Mouse (Mus musculus) forebrain, embryonic 12.5 days (tissue): Measurements from ENCODE around the gene Wdr95. TPM values are rescaled to one million over a fixed set of nuclear protein-coding genes. Genes with fewer than 3 reads are reported as not detected.

Experiments used
- ATAC-seq: fragments of 200-750 bp; cut with Nextera tagmentation; 2 replicates; pipeline ENCODE4 v1.8.0; 2017; ENCODE audit warnings: moderate TSS enrichment; ENCODE audit not compliant: low FRiP score
- H3K27ac ChIP-seq: fragments of 300-500 bp; sonication (generic); 2 replicates; pipeline ENCODE4 v1.5.1; 2016; ENCODE audit warnings: mild to moderate bottlenecking
- H3K27me3 ChIP-seq: fragments of 300-500 bp; sonication (generic); 2 replicates; pipeline ENCODE4 v1.6.1; 2016; ENCODE audit warnings: mild to moderate bottlenecking
- H3K36me3 ChIP-seq: fragments of 300-500 bp; sonication (generic); replicated peaks from 2 replicates; pipeline ENCODE4 v1.6.1; 2016; ENCODE audit warnings: mild to moderate bottlenecking
- H3K4me1 ChIP-seq: fragments of 300-500 bp; sonication (generic); 2 replicates; pipeline ENCODE4 v1.6.1; 2016
- H3K4me2 ChIP-seq: fragments of 300-500 bp; sonication (generic); 2 replicates; pipeline ENCODE4 v1.6.1; 2016; ENCODE audit warnings: mild to moderate bottlenecking, moderate library complexity
- H3K4me3 ChIP-seq: fragments of 300-500 bp; sonication (generic); replicated peaks from 2 replicates; pipeline ENCODE4 v1.5.1; 2016; ENCODE audit warnings: mild to moderate bottlenecking
- H3K9ac ChIP-seq: fragments of 300-500 bp; sonication (generic); 2 replicates; pipeline ENCODE4 v1.6.1; 2016; ENCODE audit warnings: mild to moderate bottlenecking
- H3K9me3 ChIP-seq: fragments of 300-500 bp; sonication (generic); 2 replicates; pipeline ENCODE4 v1.6.1; 2016
- WGBS: fragments of 180-500 bp; shearing (Covaris S2); methylation state at CpG from one replicate; pipeline ENCODE4 v1.1.7; 2016; 5-methylcytosine and 5-hydroxymethylcytosine counted together
- polyA plus RNA-seq: library from polyadenylated mRNA; unstranded; fragments of >200 nt; fragmentation: Nextera tagmentation; extraction: Ambion mirVana; gene quantifications from 2 replicates; pipeline ENCODE4 v1.2.1, GENCODE M21; 2016

Gene Wdr95
- polyA plus RNA-seq, 1 experiment from 2014 or later, result 0.17 TPM

GRCm38 (mm10) chr5:149641277-149641892 lies 112.9 kb downstream of the Wdr95 start:
- Histone ChIP-seq H3K4me1 (peaks cover 3% of the 10 kb centered on the region), H3K36me3 (no peaks in the 10 kb centered on the region), H3K4me2 (no peak overlapping the region), H3K27me3 (no peaks in the 10 kb centered on the region), H3K4me3 (no peak overlapping the region), H3K9me3 (no peaks in the 10 kb centered on the region), H3K9ac (no peak overlapping the region), H3K27ac (no peak overlapping the region)
- 91% methylated on average over 8 of the region's 8 CpGs for WGBS
- no peak for ATAC-seq

DNA sequence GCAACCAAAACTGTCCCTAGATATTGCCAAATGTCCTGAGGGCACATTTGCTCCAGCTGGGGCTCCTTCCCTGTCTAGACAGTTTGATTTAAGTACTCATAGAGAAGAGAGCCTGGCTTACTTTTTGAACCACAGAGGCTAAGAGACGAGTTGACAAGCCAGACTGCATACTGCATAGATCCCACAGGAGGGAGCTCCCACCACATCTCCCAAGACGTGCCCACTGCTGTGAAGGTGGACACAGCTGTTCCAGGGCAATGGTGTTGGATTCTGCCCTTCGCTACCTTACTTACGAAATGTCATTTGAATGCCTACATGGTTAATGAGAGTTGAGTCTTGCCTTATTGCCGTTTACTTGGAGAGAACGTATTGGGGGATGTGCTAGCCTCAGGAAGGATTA lies 113.9 kb downstream of the Wdr95 start:
- 62% methylated on average over 6 of the region's 6 CpGs for WGBS
- H3K9ac ChIP-seq, result no peak overlapping the region

DNA sequence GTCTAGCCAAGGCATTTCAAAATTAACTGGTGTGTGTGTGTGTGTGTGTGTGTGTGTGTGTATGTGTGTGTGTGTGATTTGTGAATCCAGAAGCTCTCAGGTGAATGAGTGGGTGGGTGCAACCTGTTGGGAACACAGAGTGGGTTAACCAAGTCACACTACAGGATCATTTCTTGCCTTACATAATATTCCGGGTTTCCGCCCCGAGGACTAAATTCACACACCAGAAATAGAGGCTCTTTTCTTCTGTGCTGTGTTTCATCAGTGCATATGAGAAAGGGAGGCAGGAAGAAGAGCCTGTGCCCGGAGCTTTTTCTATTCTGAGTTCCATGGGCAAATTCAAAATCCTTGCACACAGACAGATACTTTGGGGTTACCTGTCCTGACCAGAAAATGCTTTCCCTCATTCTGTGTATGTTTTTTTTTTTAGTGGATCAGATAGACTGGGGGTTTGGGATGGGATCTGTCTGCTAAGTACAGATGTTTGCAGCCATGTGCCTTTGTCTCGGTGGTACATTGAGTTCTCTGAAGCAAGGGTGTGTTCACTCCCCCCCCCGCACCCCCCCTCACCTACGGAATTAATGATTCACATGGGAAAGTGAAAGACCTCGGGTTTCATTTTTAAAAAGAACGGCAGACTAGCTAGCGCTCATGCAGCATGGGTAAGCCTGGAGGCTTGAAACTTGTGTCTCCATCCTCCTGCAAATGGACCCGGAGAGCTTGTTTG lies 114.5 kb downstream of the Wdr95 start:
- H3K4me3 ChIP-seq, result no peak overlapping the region
- H3K9me3 ChIP-seq, result no peaks in the 10 kb centered on the region
- no peak overlapping the region for H3K4me2 ChIP-seq
- no peaks in the 10 kb centered on the region for H3K27me3 ChIP-seq
- H3K36me3 ChIP-seq, result no peaks in the 10 kb centered on the region
- no peak for ATAC-seq
- peaks cover 4% of the 10 kb centered on the region for H3K4me1 ChIP-seq
- WGBS, result 88% methylated on average over 11 of the region's 11 CpGs
- H3K9ac ChIP-seq, result no peak overlapping the region
- H3K27ac ChIP-seq, result no peak overlapping the region

More for the DNA sequence above, 113.9 kb downstream of the Wdr95 start:
- H3K9me3 ChIP-seq, result no peaks in the 10 kb centered on the region
- H3K4me3 ChIP-seq, result no peak overlapping the region
- H3K4me1 ChIP-seq, result peaks cover under 1% of the 10 kb centered on the region
- H3K36me3 ChIP-seq, result no peaks in the 10 kb centered on the region
- H3K27ac ChIP-seq, result no peak overlapping the region
- ATAC-seq, result no peak
- H3K27me3 ChIP-seq, result no peaks in the 10 kb centered on the region
- H3K4me2 ChIP-seq, result no peak overlapping the region

DNA sequence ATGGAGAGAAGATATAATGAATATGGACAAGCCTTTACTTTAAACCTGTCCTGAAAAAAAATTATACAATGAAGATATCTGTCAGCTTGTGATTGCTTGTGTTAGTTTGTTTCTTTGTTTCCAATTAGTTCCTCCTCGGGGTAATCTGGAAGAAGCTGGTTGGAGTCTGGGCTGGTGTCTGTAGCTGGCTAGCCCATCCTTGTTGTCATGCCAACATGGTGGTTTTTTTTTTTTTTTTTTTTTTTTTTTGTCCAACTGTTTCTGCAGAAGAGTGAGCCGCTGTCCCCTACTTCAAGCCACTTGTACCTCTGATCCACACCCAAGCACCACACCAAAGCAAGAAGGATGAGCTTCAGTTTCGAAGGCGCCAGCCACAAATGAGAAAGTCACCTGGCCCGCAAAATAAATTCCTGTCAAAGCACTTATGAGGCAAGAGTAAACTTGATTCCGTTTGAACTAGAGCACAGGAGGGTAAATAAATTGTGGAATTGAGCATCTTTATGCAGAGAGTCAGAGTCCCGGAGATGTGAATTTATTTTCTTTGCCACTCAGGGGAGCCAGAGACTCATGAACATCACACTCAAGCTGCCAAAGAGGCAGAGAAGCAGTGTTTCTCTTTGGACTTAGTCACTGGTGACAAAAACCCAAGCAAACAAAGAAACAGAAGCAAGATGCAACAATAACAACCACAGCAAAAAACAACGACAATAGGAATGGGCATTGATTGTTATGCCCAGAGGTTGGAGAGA lies 119.1 kb downstream of the Wdr95 start:
- 79% methylated on average over 8 of the region's 8 CpGs for WGBS
- Histone ChIP-seq H3K9ac (no peak overlapping the region), H3K4me3 (no peak overlapping the region), H3K27me3 (no peaks in the 10 kb centered on the region), H3K4me1 (peaks cover 9% of the 10 kb centered on the region), H3K4me2 (no peak overlapping the region), H3K27ac (no peak overlapping the region), H3K36me3 (no peaks in the 10 kb centered on the region), H3K9me3 (no peaks in the 10 kb centered on the region)
- ATAC-seq, result no peak

DNA sequence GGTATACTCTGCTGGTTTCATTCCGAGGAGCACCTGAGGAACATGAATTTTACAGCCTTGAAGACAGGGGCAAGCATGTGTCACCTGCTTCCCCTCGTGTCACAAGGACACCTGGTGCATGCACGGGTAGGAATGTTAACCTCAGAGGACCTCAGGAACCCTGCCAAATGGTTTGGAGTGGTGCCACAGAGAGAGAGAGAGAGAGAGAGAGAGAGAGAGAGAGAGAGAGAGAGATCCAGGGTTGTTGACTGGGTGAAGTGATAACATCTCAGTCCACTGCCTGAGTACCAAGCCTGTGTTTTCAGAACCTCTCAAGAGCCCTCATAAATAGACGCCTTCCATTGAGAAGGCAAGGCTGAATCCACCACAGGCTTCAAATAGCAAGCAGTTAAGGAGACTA lies 119.7 kb downstream of the Wdr95 start:
- no peaks in the 10 kb centered on the region for H3K27me3 ChIP-seq
- H3K27ac ChIP-seq, result no peak overlapping the region
- H3K36me3 ChIP-seq, result no peaks in the 10 kb centered on the region
- H3K4me2 ChIP-seq, result no peak overlapping the region
- WGBS, result 81% methylated on average over 4 of the region's 4 CpGs
- H3K9me3 ChIP-seq, result no peaks in the 10 kb centered on the region
- peaks cover 9% of the 10 kb centered on the region for H3K4me1 ChIP-seq
- no peak overlapping the region for H3K4me3 ChIP-seq
- no peak for ATAC-seq
- no peak overlapping the region for H3K9ac ChIP-seq

DNA sequence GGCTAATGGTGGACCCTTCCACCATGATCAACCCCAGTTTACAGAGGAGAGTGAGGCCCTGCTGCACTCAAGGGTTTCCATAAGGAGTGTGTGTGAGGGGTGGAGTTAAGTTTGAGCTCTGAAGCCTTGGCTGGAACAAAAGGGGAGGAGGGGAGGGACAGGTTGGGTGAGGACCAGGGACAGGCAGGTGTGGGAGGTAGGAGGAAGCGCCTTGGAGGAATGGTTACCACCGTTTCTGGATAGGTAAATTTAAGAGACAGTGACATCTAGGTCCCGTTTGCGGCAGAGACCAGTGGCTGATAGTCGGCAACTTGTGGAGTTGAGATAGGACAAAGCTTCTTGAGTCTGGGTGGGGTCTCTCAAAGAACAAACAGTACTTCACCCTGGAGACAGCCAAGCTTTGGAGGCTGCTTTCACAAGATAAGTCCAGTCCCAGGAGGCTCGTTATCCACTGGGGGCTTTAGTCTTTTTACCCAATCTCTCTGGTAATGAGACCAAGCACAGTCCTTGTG lies 120.5 kb downstream of the Wdr95 start:
- Histone ChIP-seq H3K36me3 (no peaks in the 10 kb centered on the region), H3K9me3 (no peaks in the 10 kb centered on the region), H3K4me1 (peaks cover 9% of the 10 kb centered on the region), H3K4me2 (no peak overlapping the region), H3K27ac (no peak overlapping the region), H3K9ac (no peak overlapping the region), H3K27me3 (no peaks in the 10 kb centered on the region), H3K4me3 (no peak overlapping the region)
- ATAC-seq, result no peak
- 66% methylated on average over 6 of the region's 6 CpGs for WGBS

DNA sequence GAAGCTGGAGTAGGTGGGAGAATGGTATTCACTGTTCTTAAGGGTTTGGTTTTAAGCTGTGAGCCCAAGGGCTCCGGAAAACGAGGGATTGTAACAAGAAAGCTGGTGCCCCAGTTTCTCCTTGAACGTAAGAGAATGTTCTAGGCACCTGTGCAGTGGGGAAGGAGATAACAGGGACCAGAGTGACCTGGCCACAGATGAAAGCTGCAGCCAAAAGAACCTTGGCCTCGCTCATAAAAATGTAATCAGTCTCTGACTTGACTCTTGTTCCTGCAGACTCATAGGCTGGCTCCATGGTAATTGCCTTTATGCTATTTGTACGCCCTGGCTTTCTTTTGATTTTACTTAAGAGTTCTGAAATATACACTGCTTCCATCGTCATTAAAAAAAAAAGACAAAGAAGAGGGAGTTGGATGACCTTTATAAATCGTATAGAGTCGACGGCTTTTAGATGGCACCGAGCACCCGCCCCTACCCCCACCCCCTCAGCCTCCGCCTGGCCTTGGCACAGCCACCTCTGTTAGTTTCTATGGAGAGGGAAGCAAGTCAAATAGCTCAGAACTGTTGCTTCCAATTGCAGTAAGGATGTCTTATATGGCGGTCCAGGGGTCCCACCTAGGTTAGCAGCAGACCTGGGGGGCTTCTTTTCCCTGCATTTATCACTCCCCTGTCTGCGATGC lies 121.2 kb downstream of the Wdr95 start:
- WGBS, result 77% methylated on average over 14 of the region's 14 CpGs
- no peaks in the 10 kb centered on the region for H3K9me3 ChIP-seq
- no peak for ATAC-seq
- no peaks in the 10 kb centered on the region for H3K27me3 ChIP-seq
- H3K27ac ChIP-seq, result peak overlapping the region; percentile 37; the same call in 1 of the 2 replicates
- no peaks in the 10 kb centered on the region for H3K36me3 ChIP-seq
- H3K4me3 ChIP-seq, result no peak overlapping the region
- no peak overlapping the region for H3K9ac ChIP-seq
- H3K4me1 ChIP-seq, result peaks cover 9% of the 10 kb centered on the region
- H3K4me2 ChIP-seq, result no peak overlapping the region

DNA sequence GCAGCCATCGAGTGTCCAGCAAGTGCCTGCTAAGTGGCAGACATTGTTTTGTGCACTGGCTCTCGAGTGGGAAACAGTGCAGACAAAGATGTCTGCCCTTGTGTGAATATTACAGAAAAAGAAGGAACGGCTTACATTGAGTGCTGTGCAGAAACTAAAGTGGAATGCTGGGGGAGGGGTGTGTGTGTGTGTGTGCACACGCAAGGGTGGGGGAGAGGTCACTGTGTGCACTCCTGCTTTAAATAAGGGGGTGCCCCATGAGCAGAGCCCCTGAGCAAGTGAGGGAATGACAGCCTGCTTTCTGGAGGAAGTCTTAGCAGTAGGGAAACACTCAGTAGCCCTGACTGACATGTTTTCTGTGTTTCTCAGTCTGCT lies 121.7 kb downstream of the Wdr95 start:
- no peak for ATAC-seq
- 54% methylated on average over 4 of the region's 4 CpGs for WGBS
- Histone ChIP-seq H3K4me3 (no peak overlapping the region), H3K9ac (no peak overlapping the region), H3K36me3 (no peaks in the 10 kb centered on the region), H3K4me1 (peaks cover 9% of the 10 kb centered on the region), H3K27ac (peak overlapping the region; percentile 37), H3K27me3 (no peaks in the 10 kb centered on the region), H3K9me3 (no peaks in the 10 kb centered on the region), H3K4me2 (no peak overlapping the region)

GRCm38 (mm10) chr5:149655636-149656035 lies 127.2 kb downstream of the Wdr95 start:
- 93% methylated on average over 9 of the region's 9 CpGs for WGBS
- Histone ChIP-seq H3K4me1 (no peaks in the 10 kb centered on the region; the same call in none of the 2 replicates), H3K9ac (no peak overlapping the region), H3K4me3 (no peak overlapping the region), H3K27me3 (no peaks in the 10 kb centered on the region), H3K36me3 (no peaks in the 10 kb centered on the region), H3K4me2 (no peak overlapping the region), H3K9me3 (no peaks in the 10 kb centered on the region), H3K27ac (no peak overlapping the region)
- ATAC-seq, result no peak

DNA sequence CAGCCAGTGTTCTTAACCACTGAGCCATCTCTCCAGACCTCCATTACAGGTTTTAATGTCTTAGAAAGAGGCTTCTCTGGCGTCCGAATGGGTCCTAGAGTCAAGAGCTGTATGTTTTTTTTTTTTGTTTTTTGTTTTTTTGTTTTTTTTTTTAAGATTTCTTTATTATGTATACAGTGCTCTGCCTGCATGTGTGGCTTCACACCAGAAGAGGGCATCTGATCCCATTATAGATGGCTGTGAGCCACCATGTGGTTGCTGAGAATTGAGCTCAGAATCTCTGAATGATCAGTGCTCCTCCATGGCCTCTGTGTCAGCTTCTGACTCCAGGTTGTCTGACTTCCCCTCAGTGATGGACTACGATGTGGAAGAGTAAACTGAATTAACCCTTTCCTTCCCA lies 129.5 kb downstream of the Wdr95 start:
- Histone ChIP-seq H3K9me3 (0 out of 2 replicates have a peak, but pooled peaks cover 6% of the 10 kb centered on the region), H3K36me3 (no peaks in the 10 kb centered on the region), H3K4me2 (no peak overlapping the region), H3K27me3 (no peaks in the 10 kb centered on the region), H3K9ac (no peak overlapping the region), H3K4me1 (no peaks in the 10 kb centered on the region; the same call in 1 of the 2 replicates), H3K4me3 (no peak overlapping the region), H3K27ac (no peak overlapping the region)
- ATAC-seq, result no peak
- 66% methylated on average over 3 of the region's 3 CpGs for WGBS

GRCm38 (mm10) chr5:149658741-149659413 lies 130.4 kb downstream of the Wdr95 start:
- no peak for ATAC-seq
- 72% methylated on average over 9 of the region's 9 CpGs for WGBS
- no peaks in the 10 kb centered on the region; the same call in 1 of the 2 replicates for H3K4me1 ChIP-seq

More at GRCm38 (mm10) chr5:149658741-149659413, 130.4 kb downstream of the Wdr95 start:
- Histone ChIP-seq H3K36me3 (no peaks in the 10 kb centered on the region), H3K27me3 (no peaks in the 10 kb centered on the region), H3K4me3 (no peak overlapping the region), H3K4me2 (no peak overlapping the region), H3K9me3 (0 out of 2 replicates have a peak, but pooled peaks cover 6% of the 10 kb centered on the region), H3K9ac (no peak overlapping the region), H3K27ac (no peak overlapping the region)
